ENCODE assay signal across 8 mouse cellular contexts in genomic region chr12:72654698-72655097, GRCm38 (mm10). TPM values are rescaled to one million over a fixed set of nuclear protein-coding genes. Genes with fewer than 3 reads are reported as not detected.
DNase-seq lines count a peak whose midpoint lies in the region; ATAC-seq and TF ChIP-seq lines count a peak whose summit lies in the region.
"Had no signal": no experiment of that assay in that cellular context is flagged by ENCODE, and none has a peak within 500 bp of the region (broad histone marks: within the 10 kb centered on the region; RNA-seq: fewer than 3 reads in every experiment).

No protein-coding gene starts in this region.

- peak; percentile 13; the same call in 1 of the 2 replicates for TF ChIP-seq CTCF in lung, adult 2 months (IDR thresholded peaks at IDR 0.05; ENCODE audit: insufficient read depth, low read length)

- DNase-seq in 416B (ENCODE audit: low read depth) (peak; percentile 78), ES-CJ7 (ENCODE audit: low read depth, low spot score) (peak; percentile 51)
- peak; percentile 52 for DNase-seq in cerebellum, adult 11-12 months
- peak; percentile 52 for DNase-seq in kidney, postnatal 14 days
- DNase-seq in lung, adult 2 months: peak; percentile 57
- DNase-seq in retina, postnatal 1 day: peak; percentile 84

- no peaks in the 10 kb centered on the region; the same call in 1 of the 2 replicates for H3K4me1 ChIP-seq in lung, adult 2 months (ENCODE audit: control insufficient read depth, insufficient read depth, low read length)
- H3K4me1 ChIP-seq: heart, embryonic 15.5 days had no signal

- no peak for TF ChIP-seq POLR2A in lung, adult 2 months (IDR thresholded peaks at IDR 0.05; ENCODE audit: borderline replicate concordance, extremely low read depth, low read depth, low read length)

- H3K4me3 ChIP-seq in lung, adult 2 months (replicated peaks; ENCODE audit: extremely low read depth, low read depth, low read length): no peak overlapping the region
- H3K4me3 ChIP-seq: heart, embryonic 15.5 days had no signal

- ATAC-seq in frontal cortex, adult (ENCODE audit: low TSS enrichment): peak; percentile 65

- WGBS in lung, adult 2 months: 29% methylated on average over 4 of the region's 4 CpGs

RNA-seq across cellular contexts. Expression of gene Gm4756, which starts 5.2 kb away (rescaled TPM):
- polyA plus RNA-seq in lung, adult 2 months (2012; rRNA removed): 0.17 TPM in 1 of 2 replicates, not detected in the other
- polyA plus RNA-seq: heart, embryonic 15.5 days had no signal

RNA-seq across cellular contexts. Expression of gene Dhrs7, which starts 10.0 kb away (rescaled TPM):
- 53.4 and 72.3 TPM in 2 replicates for polyA plus RNA-seq in lung, adult 2 months (2012; rRNA removed)
